Mouse (Mus musculus): Measurements from ENCODE around the gene E130114P18Rik.

DNA sequence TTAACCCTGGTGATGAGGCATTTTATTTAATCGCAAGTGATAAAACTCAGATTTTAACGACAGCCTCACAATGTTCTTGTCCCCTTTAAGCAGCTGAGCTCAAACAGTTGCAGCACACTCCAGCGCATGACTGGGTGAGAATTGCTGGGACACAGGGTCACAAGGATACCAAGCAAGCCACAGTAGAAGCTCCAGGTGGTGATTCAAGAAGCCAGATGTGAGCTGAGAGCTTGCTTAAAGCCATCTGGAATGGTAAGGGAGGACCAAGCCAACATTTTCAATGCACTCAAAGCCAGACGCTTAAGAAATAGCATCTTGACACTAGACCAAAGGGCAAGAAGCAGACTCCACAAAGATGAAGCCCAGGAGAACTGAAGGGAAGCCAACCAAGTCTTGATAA lies 83.9 kb downstream of the E130114P18Rik start:
- TF ChIP-seq CTCF (IDR thresholded peaks at IDR 0.05; ENCODE audit: extremely low read depth, insufficient read length, insufficient replicate concordance, low read depth, low read length) (no peak), POLR2A (IDR thresholded peaks at IDR 0.05; ENCODE audit: low read depth, low read length) (no peak)

Measured in small intestine, adult 2 months (tissue).